Mouse (Mus musculus) G1E-ER4 (cell line): ENCODE measurements at regions not wholly inside any gene's neighbourhood (a gene's known extent, or its start where the extent isn't known, plus 50 kb on each side); places are given as distances from the start of the nearest gene placed in this dataset.

Experiments used
- GATA1 ChIP-seq: IDR thresholded peaks from one replicate; pipeline ENCODE4 v1.8.0; 2012; ENCODE audit warnings: low read length, inconsistent platforms

- no peak for TF ChIP-seq GATA1
Observed at GRCm38 (mm10) chr16:29939331-29939850, 124.8 kb upstream of the Hes1 start.

- no peak for TF ChIP-seq GATA1
Observed at GRCm38 (mm10) chr16:29939869-29940707, 124.1 kb upstream of the Hes1 start.

GRCm38 (mm10) chr16:29942111-29942510, 122.1 kb upstream of the Hes1 start:
- TF ChIP-seq GATA1 = no peak

- no peak for TF ChIP-seq GATA1
Observed at GRCm38 (mm10) chr16:29943963-29944860, 120.0 kb upstream of the Hes1 start.

- no peak for TF ChIP-seq GATA1
Observed at GRCm38 (mm10) chr16:29944966-29945365, 119.2 kb upstream of the Hes1 start.

GRCm38 (mm10) chr16:29945376-29945890, 118.8 kb upstream of the Hes1 start:
- TF ChIP-seq GATA1 = no peak

GRCm38 (mm10) chr16:29945891-29946598, 118.1 kb upstream of the Hes1 start:
- TF ChIP-seq GATA1 = peak; percentile 16

- TF ChIP-seq GATA1 = no peak
Observed at GRCm38 (mm10) chr16:29946966-29947365, 117.2 kb upstream of the Hes1 start.

GRCm38 (mm10) chr16:29947670-29948069, 116.5 kb upstream of the Hes1 start:
- no peak for TF ChIP-seq GATA1

GRCm38 (mm10) chr16:29950136-29950535, 114.0 kb upstream of the Hes1 start:
- TF ChIP-seq GATA1 = no peak

GRCm38 (mm10) chr16:29950791-29951190, 113.4 kb upstream of the Hes1 start:
- TF ChIP-seq GATA1 = no peak

- no peak for TF ChIP-seq GATA1
Observed at GRCm38 (mm10) chr16:29954700-29955099, 109.5 kb upstream of the Hes1 start.

- no peak for TF ChIP-seq GATA1
Observed at GRCm38 (mm10) chr16:29956904-29957303, 107.3 kb upstream of the Hes1 start.

- TF ChIP-seq GATA1 = no peak
Observed at GRCm38 (mm10) chr16:29959939-29960637, 104.1 kb upstream of the Hes1 start.

- TF ChIP-seq GATA1 = no peak
Observed at GRCm38 (mm10) chr16:29963284-29963683, 100.9 kb upstream of the Hes1 start.
